Mouse (Mus musculus) midbrain, embryonic 10.5 days (tissue): ENCODE results near the gene Psmb6. TPM values are rescaled to one million over a fixed set of nuclear protein-coding genes. Genes with fewer than 3 reads are reported as not detected.
"Not testable (repeated sequence)": the region's sequence is repeated elsewhere in the genome, so short reads cannot be mapped to it uniquely, and the experiment has no call there.

Experiments
- DNase-seq: peaks from one replicate; pipeline ENCODE4 v3.0.0-alpha.2; 2017; ENCODE audit warnings: low spot score
- H3K27ac ChIP-seq: fragments of 300-500 bp; sonication (generic); replicated peaks from 2 replicates; pipeline ENCODE4 v1.5.1; 2016; ENCODE audit warnings: mild to moderate bottlenecking
- H3K27me3 ChIP-seq: fragments of 300-500 bp; sonication (generic); 2 replicates; pipeline ENCODE4 v1.6.1; 2016; ENCODE audit warnings: low read depth, mild to moderate bottlenecking; ENCODE audit not compliant: poor library complexity, severe bottlenecking
- H3K36me3 ChIP-seq: fragments of 300-500 bp; sonication (generic); 2 replicates; pipeline ENCODE4 v1.6.1; 2016; ENCODE audit warnings: mild to moderate bottlenecking, moderate library complexity
- H3K4me1 ChIP-seq: fragments of 300-500 bp; sonication (generic); 2 replicates; pipeline ENCODE4 v1.6.1; 2016
- H3K4me3 ChIP-seq: fragments of 300-500 bp; sonication (generic); 2 replicates; pipeline ENCODE4 v1.5.1; 2016; ENCODE audit warnings: mild to moderate bottlenecking, moderate library complexity
- H3K9me3 ChIP-seq: fragments of 300-500 bp; sonication (generic); replicated peaks from 2 replicates; pipeline ENCODE4 v1.6.1; 2016; ENCODE audit warnings: mild to moderate bottlenecking
- WGBS: fragments of 180-500 bp; shearing (Covaris S2); methylation state at CpG from one replicate; pipeline ENCODE4 v1.1.7; 2016; 5-methylcytosine and 5-hydroxymethylcytosine counted together
- polyA plus RNA-seq: library from polyadenylated mRNA; unstranded; fragments of >200 nt; fragmentation: Nextera tagmentation; extraction: Ambion mirVana; gene quantifications from 2 replicates; pipeline ENCODE4 v1.2.1, GENCODE M21; 2016

Gene Psmb6
- polyA plus RNA-seq, 1 experiment from 2014 or later = 1,129 TPM

GRCm38 (mm10) chr11:70511242-70511641 is 13.9 kb upstream of the Psmb6 start:
- H3K36me3 ChIP-seq = no peaks in the 10 kb centered on the region
- no peak overlapping the region for H3K27ac ChIP-seq
- H3K4me3 ChIP-seq = no peak overlapping the region
- H3K27me3 ChIP-seq = peaks cover 19% of the 10 kb centered on the region; the same call in 1 of the 2 replicates
- no peaks in the 10 kb centered on the region for H3K9me3 ChIP-seq
- H3K4me1 ChIP-seq = peaks cover 19% of the 10 kb centered on the region
- DNase-seq = no peak
- 84% methylated on average over 2 of the region's 2 CpGs for WGBS

DNA sequence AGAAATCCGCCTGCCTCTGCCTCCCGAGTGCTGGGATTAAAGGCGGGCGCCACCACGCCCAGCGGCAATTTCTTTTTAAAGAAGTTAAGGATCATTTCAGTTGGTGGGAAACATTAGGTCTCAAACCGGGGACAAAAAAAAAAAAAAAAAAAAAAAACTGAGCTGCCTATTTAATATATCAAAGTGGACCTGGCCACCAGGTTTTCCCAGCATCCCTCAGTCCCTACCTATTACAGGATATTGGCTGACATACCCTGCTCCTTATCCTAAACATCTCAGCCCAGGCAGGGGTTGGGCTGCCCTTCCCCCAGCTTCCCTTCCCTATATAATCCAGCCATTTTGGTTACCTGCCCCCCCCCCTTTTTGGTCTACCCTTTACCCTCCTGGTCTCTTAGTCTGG is 13.3 kb upstream of the Psmb6 start:
- Histone ChIP-seq H3K27me3 (peaks cover 19% of the 10 kb centered on the region; the same call in 1 of the 2 replicates), H3K27ac (no peak overlapping the region), H3K9me3 (no peaks in the 10 kb centered on the region), H3K4me1 (peaks cover 19% of the 10 kb centered on the region), H3K4me3 (no peak overlapping the region), H3K36me3 (no peaks in the 10 kb centered on the region)
- WGBS = 88% methylated on average over 7 of the region's 7 CpGs
- DNase-seq = no peak

DNA sequence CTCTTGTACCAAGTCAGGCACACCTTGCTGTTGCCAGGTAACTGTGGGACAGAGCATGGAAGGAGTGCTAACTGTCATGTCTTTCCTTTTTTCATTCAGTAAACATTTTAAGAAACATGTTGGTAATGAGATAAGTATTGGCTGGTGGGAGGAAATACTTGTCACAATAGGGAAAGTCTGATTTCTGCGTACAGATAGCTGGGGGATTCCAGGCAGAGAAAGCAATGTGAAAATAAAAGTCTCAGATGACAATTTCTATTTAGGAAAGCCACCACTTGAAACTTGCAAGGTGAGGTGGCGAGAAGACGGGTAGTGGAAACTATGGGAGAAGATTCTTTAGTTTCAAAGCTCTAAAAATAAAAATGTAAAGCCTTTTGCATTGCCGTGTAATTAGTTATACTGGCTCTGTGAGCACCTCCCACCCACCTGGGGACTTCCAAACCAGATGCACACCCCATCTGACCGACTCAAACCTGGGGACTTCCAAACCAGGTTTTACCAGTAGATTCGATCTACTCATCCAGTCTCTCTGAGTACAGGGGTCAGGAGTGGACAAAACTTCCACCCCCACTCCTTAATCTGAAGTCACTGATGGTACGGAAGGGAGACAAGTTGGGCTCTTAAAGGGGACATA is 12.3 kb upstream of the Psmb6 start:
- Histone ChIP-seq H3K27ac (no peak overlapping the region), H3K4me1 (peaks cover 19% of the 10 kb centered on the region), H3K36me3 (no peaks in the 10 kb centered on the region), H3K9me3 (no peaks in the 10 kb centered on the region), H3K27me3 (peaks cover 19% of the 10 kb centered on the region; the same call in 1 of the 2 replicates), H3K4me3 (no peak overlapping the region)
- no peak for DNase-seq
- WGBS = 80% methylated on average over 7 of the region's 7 CpGs

- Histone ChIP-seq H3K9me3 (no peaks in the 10 kb centered on the region), H3K4me3 (no peak overlapping the region), H3K4me1 (peaks cover 19% of the 10 kb centered on the region), H3K36me3 (no peaks in the 10 kb centered on the region), H3K27me3 (peaks cover 21% of the 10 kb centered on the region), H3K27ac (no peak overlapping the region)
- WGBS = 58% methylated on average over 11 of the region's 11 CpGs
- no peak for DNase-seq
Measured at GRCm38 (mm10) chr11:70513520-70513919, 11.6 kb upstream of the Psmb6 start.

- WGBS = 93% methylated on average over 7 of the region's 7 CpGs
- Histone ChIP-seq H3K27ac (no peak within 1 kb of the TSS), H3K4me3 (no peak within 1 kb of the TSS)
Measured at GRCm38 (mm10) chr11:70514288-70514687, 10.9 kb upstream of the Psmb6 start, which contains the start of gene Vmo1. Gene Vmo1 (minus strand): TSS chr11:70514616.

DNA sequence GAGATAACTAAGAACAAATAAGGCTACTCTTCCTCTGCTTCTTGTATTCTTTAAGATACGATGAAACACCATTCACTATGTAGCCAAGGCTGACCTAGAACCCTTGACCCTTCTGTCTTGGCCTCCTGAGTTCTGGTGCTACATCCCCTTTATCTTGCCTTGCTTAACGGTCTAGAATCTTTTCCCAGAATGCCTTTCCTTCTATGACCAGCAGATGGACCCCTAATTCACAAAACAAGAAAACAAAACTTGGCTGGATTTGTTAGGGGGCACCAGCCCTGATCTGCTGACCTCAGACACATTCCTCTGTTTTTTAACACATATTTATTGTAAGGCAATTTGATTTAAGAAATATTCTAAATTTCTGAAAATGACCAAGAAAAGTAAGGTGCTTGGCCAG is 8.8 kb upstream of the Psmb6 start:
- Histone ChIP-seq H3K27ac (no peak overlapping the region), H3K4me1 (peaks cover 24% of the 10 kb centered on the region), H3K27me3 (peaks cover 25% of the 10 kb centered on the region), H3K4me3 (no peak overlapping the region), H3K9me3 (no peaks in the 10 kb centered on the region), H3K36me3 (no peaks in the 10 kb centered on the region)
- DNase-seq = no peak
- 35% methylated on average over 2 of the region's 2 CpGs for WGBS

More at GRCm38 (mm10) chr11:70514288-70514687, 10.9 kb upstream of the Psmb6 start, which contains the start of gene Vmo1:
- H3K36me3 ChIP-seq = no peaks in the 10 kb centered on the region
- no peak for DNase-seq
- peaks cover 24% of the 10 kb centered on the region for H3K27me3 ChIP-seq
- no peaks in the 10 kb centered on the region for H3K9me3 ChIP-seq
- H3K4me1 ChIP-seq = peaks cover 19% of the 10 kb centered on the region

GRCm38 (mm10) chr11:70518436-70518835 is 6.7 kb upstream of the Psmb6 start:
- H3K36me3 ChIP-seq = no peaks in the 10 kb centered on the region
- no peak overlapping the region for H3K4me3 ChIP-seq
- H3K27ac ChIP-seq = no peak overlapping the region
- WGBS = 61% methylated on average over 1 of the region's 1 CpGs
- peaks cover 18% of the 10 kb centered on the region for H3K4me1 ChIP-seq
- DNase-seq = no peak
- no peaks in the 10 kb centered on the region for H3K9me3 ChIP-seq
- H3K27me3 ChIP-seq = peaks cover 25% of the 10 kb centered on the region

- Histone ChIP-seq H3K27ac (peak within 1 kb of the TSS; percentile 85), H3K27me3 (peaks cover 25% of the 10 kb centered on the region), H3K9me3 (no peaks in the 10 kb centered on the region), H3K4me1 (peaks cover 13% of the 10 kb centered on the region), H3K4me3 (peak within 1 kb of the TSS; percentile 50), H3K36me3 (no peaks in the 10 kb centered on the region)
- 86% methylated on average over 10 of the region's 10 CpGs for WGBS
- no peak for DNase-seq
Measured at GRCm38 (mm10) chr11:70518923-70519322, 6.2 kb upstream of the Psmb6 start, which contains the start of gene Gltpd2. Gene Gltpd2 (plus strand): TSS chr11:70519196.

GRCm38 (mm10) chr11:70520178-70520769 is 4.9 kb upstream of the Psmb6 start:
- H3K4me1 ChIP-seq = peaks cover 17% of the 10 kb centered on the region
- WGBS = 13% methylated on average over 41 of the region's 41 CpGs

GRCm38 (mm10) chr11:70523306-70523989 is 1.7 kb upstream of the Psmb6 start:
- 89% methylated on average over 8 of the region's 8 CpGs for WGBS
- not testable (repeated sequence) for H3K27ac ChIP-seq, H3K9me3 ChIP-seq, H3K4me3 ChIP-seq
- Histone ChIP-seq H3K4me1 (peaks cover 26% of the 10 kb centered on the region), H3K36me3 (peaks cover 25% of the 10 kb centered on the region), H3K27me3 (peaks cover 24% of the 10 kb centered on the region)
- peak; percentile 30 for DNase-seq

More at GRCm38 (mm10) chr11:70520178-70520769, 4.9 kb upstream of the Psmb6 start:
- peaks cover 25% of the 10 kb centered on the region for H3K27me3 ChIP-seq
- peak overlapping the region; percentile 85 for H3K27ac ChIP-seq
- no peaks in the 10 kb centered on the region for H3K9me3 ChIP-seq
- peak overlapping the region; percentile 50 for H3K4me3 ChIP-seq
- no peaks in the 10 kb centered on the region for H3K36me3 ChIP-seq
- DNase-seq = peak; percentile 70

DNA sequence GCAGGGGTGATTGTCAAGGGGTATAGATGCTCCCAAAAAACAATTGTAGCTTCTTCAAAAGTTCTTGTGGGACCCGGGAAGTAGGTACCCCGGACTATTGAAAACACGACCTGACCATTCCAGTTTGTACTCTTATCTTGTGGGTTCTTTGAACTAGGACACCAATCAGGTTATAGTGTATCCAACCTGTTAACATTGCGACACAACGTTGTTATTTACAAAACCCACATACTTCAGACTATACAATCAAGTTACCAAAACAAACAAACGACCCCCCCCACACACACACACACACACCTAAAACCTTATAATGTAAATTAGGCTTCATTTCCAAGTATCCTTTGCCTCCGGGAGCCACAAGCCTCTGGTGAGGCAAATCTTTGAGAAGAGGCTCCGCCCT is 385 bp upstream of the Psmb6 start:
- peaks cover 36% of the 10 kb centered on the region for H3K36me3 ChIP-seq
- no peaks in the 10 kb centered on the region for H3K9me3 ChIP-seq
- H3K4me1 ChIP-seq = peaks cover 23% of the 10 kb centered on the region
- peaks cover 10% of the 10 kb centered on the region; the same call in 1 of the 2 replicates for H3K27me3 ChIP-seq
- DNase-seq = no peak
- WGBS = 7% methylated on average over 8 of the region's 8 CpGs
- H3K27ac ChIP-seq = peak overlapping the region; percentile 72
- H3K4me3 ChIP-seq = peak overlapping the region; percentile 80

DNA sequence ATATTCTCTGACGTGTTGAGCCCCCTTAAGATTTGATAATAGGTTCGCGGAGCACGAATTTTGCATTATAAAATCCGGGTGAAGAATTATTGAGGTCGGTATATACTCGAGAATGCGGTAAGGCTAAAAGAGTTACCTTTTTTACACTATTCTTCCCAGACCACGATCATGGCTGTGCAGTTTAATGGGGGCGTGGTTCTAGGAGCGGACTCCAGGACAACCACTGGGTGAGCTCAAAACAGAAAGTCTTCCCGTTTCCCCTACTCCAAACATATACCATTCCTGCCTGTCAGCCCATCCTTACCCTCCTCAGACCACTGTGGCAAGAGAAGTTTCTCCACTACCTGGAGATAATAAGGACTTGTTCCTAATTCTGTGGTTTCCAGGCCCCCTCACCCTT is 559 bp downstream of the Psmb6 start:
- Histone ChIP-seq H3K9me3 (no peaks in the 10 kb centered on the region), H3K4me3 (peak overlapping the region; percentile 80), H3K27me3 (peaks cover 2% of the 10 kb centered on the region; the same call in 1 of the 2 replicates), H3K36me3 (peaks cover 36% of the 10 kb centered on the region), H3K27ac (peak overlapping the region; percentile 88), H3K4me1 (peaks cover 13% of the 10 kb centered on the region)
- no peak for DNase-seq
- WGBS = 3% methylated on average over 12 of the region's 12 CpGs
